Mouse (Mus musculus): ENCODE results near the gene Inca1.

The Inca1 gene

DNA sequence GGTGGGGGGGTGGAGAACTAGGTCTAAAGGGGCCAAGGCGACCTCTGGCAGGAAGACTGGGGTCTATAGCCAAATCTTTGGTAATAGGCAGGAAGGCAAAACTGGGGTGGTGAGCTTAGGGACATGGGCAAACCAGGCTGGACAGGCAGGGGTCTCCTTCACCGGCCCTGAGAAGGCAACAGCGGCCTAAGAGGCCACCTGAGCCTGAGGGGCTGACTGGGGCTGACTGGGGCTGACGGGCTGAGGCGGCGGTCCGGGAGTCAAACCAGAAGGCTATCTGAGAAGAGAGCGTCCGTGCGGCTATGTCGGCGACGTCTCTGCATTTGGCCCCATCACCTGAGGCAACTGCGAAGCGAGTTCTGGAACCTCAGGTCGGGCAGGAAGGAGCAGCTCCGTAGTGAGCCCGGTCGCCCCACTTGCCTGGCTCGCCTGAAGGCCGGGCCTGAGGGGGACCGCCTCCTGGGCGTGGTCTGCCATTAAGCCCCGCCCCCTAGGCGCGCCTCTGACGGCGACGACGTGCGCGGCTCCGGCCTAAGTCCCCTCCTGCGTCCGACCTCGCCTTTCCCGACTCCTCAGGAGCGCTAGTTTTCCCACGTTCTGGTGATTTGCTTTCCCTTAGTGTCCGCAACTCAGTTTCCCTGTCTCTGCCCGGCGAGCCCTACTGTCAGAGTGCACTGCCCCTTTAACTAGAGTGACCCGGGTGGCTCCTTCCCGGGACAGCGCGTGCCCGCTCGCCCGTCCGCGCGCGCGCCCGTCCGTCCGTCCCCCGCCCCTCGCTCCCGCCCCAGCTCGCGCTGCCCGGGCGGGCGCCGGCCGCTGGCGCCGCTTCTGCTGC, at the start of gene Inca1, which contains the start of gene Kif1c:
Gene Inca1, minus strand, starts transcription at position 434 of the 835 bp plus-strand sequence.
Gene Kif1c, plus strand, starts transcription at position 827 of the 835 bp plus-strand sequence.
- DNase-seq (ENCODE audit: low read depth, low spot score): peak; percentile 94

DNA sequence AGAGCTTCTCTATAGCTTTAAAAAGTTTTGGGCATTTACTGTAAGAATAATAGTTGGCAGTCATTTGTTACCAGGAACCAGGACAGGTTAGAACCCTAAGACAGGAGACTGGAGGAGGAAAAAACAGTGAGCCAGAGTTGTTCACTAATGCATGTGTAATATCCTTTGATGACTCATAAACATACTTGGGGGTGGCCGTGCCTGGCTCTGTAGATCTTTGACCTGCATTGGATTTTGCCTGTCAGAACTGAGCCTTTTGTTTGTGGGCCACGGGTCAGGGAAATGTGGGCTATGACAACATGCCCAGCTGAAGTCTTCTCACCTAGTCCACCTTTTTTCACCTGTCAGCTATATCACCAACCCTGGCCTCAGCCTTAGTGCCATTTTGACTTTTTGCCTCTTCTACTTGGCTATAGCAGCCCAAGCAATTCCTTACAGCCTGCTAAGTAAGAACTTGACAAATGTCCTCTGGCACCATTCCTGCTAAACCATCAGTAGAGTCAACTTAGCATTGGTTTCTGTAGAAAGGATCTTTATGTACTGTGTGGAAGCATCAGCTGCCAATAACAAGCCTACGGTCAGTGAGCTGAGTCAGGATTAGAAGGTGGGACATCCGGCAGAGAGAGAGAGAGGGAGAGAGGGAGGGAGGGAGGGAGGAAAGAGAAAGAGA, 48.1 kb upstream of the Inca1 start:
- no peak for DNase-seq (ENCODE audit: low read depth, low spot score)

DNA sequence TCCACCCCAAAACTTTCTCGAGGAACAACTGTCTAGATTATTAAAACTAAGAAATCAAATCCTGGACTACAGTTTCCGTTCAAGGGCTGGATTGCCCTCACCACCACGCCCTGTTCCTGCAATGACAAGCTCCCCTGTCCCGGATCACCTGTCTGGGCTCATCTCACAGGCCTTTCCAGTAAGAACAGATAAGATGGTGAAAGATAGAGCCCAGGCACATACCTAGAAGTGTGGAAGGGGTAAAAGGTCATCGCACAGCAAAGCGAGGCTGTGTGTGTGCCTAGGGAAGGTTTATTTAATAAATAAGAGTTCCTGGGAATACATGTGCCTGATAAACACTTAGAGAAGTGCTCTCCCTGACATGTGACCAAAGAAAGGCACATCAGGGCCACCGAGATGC, 45.7 kb upstream of the Inca1 start:
- no peak for DNase-seq (ENCODE audit: low read depth, low spot score)

DNA sequence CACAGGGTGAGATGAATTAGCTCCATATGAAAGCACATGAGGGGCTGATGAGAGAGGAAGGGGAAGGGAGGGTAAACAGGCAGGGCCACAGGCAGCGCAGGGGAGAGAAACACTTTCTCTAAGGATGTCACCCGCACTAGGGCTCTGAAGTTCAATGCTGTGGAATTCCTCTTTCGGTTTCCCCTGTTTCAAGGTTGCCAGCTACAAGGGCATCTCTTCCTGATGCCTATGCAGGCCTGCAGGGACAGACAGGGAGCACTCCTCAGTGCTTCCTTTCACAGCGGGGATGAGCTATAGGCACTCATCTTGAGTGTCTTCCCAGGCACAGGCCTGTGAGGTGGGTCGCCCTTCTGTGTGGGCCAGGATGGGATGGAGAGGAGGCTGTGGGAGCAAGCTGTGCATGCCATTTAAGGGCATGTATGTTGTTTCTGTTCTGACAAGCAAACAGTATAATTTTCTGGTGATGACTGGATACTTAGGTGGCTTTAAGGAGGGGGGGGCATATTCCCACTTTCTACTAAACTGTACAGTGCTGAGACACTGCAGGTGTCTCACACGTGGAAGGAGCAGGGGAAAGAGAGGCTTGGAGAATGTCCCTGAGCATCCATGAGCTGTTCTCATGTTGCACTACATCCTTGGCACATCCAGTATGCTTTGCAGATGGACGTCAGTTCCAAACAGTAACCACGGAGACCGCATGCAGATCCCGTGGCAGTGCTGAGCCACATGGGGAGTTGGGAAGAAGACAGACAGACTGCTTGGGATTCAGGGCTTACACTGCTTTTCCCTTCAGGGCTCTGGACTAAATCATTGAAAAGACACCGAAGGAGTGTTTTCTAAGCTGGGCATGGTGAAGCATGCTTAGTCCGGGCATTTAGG, 42.9 kb upstream of the Inca1 start:
- DNase-seq (ENCODE audit: low read depth, low spot score): no peak

- no peak for DNase-seq (ENCODE audit: low read depth, low spot score)
These were observed 42.2 kb upstream of the Inca1 start for GRCm38 (mm10) chr11:70742117-70742516.

DNA sequence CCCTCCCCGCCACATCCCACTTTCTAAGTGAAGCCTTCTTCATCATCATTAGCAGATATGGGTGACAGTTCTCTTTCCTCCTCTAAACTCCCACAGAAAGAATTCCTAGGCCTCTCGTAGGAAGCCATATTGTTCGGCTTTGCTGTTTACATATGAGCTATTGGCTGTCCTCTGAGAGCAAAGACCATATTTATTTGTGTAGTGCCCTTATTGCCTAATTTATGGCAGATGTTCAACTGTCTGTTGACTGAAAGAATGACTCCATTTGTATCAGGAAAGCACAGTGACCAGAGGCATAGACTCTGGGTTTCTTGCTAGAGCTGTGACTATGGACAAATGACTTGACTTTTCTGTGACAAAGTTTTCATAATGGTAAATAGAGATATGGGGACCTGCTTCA, 41.6 kb upstream of the Inca1 start:
- no peak for DNase-seq (ENCODE audit: low read depth, low spot score)

GRCm38 (mm10) chr11:70737749-70738148, 37.8 kb upstream of the Inca1 start:
- DNase-seq (ENCODE audit: low read depth, low spot score): no peak

GRCm38 (mm10) chr11:70733256-70733655, 33.3 kb upstream of the Inca1 start:
- DNase-seq (ENCODE audit: low read depth, low spot score): peak; percentile 12

GRCm38 (mm10) chr11:70731178-70731577, 31.2 kb upstream of the Inca1 start:
- no peak for DNase-seq (ENCODE audit: low read depth, low spot score)

- DNase-seq (ENCODE audit: low read depth, low spot score): no peak
These were observed 30.6 kb upstream of the Inca1 start for GRCm38 (mm10) chr11:70730427-70731038.

- DNase-seq (ENCODE audit: low read depth, low spot score): no peak
These were observed 27.4 kb upstream of the Inca1 start for GRCm38 (mm10) chr11:70727385-70727784.

- no peak for DNase-seq (ENCODE audit: low read depth, low spot score)
These were observed 26.6 kb upstream of the Inca1 start for GRCm38 (mm10) chr11:70726585-70726984.

DNA sequence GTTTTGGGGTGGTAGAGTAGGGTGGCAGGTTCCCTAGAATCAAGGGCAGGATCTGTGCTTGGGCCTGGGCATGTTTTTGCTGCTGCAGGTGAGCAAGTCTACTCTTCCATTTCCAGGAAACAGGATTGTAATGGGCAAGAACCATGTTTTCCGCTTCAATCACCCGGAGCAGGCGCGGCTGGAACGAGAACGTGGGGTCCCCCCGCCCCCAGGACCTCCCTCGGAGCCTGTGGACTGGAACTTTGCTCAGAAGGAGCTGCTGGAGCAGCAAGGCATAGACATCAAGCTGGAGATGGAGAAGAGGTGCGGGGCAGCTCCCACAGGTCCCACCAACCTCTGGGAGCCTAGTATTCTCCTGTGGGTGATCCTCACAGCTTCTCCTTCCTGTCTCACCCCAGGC, 24.8 kb upstream of the Inca1 start:
- DNase-seq (ENCODE audit: low read depth, low spot score): no peak

DNA sequence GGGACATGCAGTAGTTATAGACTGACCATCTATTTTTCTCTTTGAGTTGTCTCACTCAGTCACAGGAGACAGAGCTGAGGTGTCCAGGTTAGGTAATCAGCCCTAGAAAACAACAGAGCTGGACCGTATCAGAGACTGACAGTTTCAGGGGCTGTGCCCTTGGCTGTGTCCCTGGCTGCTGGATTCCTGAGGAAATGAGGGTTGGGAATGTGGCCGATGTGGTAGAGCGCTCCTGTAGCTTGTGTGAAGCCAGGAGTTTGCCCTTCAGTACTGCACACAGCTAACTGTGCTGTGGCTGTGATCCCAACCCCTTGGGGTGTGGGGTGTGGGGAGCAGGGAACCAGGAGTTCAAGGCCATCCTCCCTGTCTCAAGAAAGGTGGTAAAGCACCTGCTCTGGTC, 21.1 kb upstream of the Inca1 start:
- no peak for DNase-seq (ENCODE audit: low read depth, low spot score)

GRCm38 (mm10) chr11:70720567-70720966, 20.6 kb upstream of the Inca1 start:
- DNase-seq (ENCODE audit: low read depth, low spot score): no peak

DNA sequence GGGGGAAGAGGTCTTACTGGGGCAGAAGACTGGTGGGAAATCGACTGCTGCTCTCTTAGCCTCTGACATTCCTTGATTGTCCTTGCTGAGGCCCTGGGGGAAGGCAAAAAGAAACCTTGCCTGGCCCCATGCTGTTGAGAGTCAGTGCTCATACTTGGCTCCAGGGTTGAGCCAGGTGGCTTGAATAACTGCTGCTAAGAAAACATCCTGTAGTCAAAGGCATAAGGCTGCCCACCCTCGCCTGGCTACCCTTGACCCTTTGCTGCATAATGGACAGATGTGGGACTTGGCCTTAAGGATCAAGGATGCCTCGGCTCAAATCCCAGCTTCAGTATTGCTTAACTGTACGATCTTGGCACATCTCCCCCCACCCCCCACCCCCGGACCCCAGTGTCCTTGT, 18.5 kb upstream of the Inca1 start:
- no peak for DNase-seq (ENCODE audit: low read depth, low spot score)

GRCm38 (mm10) chr11:70715832-70716231, 15.9 kb upstream of the Inca1 start:
- DNase-seq (ENCODE audit: low read depth, low spot score): no peak

GRCm38 (mm10) chr11:70713222-70713621, 13.3 kb upstream of the Inca1 start:
- no peak for DNase-seq (ENCODE audit: low read depth, low spot score)

DNA sequence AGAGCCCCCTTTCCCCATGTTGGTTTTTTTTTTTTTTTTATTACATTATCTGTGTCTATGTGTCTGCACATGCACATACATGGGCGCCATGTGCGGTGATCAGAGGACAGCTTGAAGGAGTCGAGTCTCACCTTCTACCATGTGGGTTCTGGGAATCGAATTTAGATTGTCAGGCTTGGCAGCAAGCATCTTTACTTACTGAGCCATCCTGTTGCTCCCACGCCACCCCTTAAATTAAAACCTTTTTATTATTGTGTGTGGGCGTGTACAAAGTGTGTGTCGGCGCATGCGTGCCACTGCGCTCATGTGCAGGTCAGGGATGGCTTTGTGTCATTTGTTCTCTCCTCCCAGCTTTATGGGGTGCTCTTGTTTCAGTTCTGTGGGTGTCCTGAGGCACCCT, 11.1 kb upstream of the Inca1 start:
- DNase-seq (ENCODE audit: low read depth, low spot score): no peak

- no peak for DNase-seq (ENCODE audit: low read depth, low spot score)
These were observed 6.2 kb upstream of the Inca1 start for GRCm38 (mm10) chr11:70706127-70706526.

DNA sequence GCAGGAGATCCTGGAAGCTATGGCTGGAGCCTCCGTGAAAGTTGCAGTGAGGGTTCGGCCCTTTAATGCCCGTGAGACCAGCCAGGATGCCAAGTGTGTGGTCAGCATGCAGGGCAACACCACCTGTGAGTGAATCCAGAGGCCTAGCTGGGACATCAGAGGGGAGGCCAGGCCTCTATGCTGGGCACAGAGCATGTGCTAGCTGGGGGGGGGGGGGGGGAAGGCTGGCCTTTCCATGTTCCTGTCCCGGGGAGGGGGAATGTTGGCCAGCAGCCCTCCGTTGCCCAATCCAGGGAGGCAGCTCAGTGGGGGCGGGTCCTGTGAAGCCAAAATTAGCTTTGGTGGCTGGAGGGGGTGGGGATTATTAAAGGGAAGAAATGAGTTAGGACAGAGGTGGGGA, 2.8 kb upstream of the Inca1 start:
- no peak for DNase-seq (ENCODE audit: low read depth, low spot score)

All from mesoderm, embryonic 11.5 days (tissue).